Mouse (Mus musculus) erythroid progenitor cell, adult 5-6 weeks (primary cell): ENCODE data around the gene Mlxipl. TPM values are rescaled to one million over a fixed set of nuclear protein-coding genes. Genes with fewer than 3 reads are reported as not detected.
A peak's percentile ranks its signal among the peaks of the same experiment; 100 is the strongest.

ENCODE experiments used
- ATAC-seq: replicated peaks from 2 replicates; pipeline ENCODE4 v1.8.0; 2016; ENCODE audit warnings: moderate number of reproducible peaks, mild to moderate bottlenecking, moderate TSS enrichment, inconsistent platforms; ENCODE audit not compliant: poor library complexity, low FRiP score, severe bottlenecking
- total RNA-seq, 2 experiments: library from RNA; stranded (forward) in 1 of 2; stranded (reverse) in 1 of 2; fragments of 150-400 nt in 1 of 2; fragments of 186-747, 209-891 nt in 1 of 2; gene quantifications; 2 replicates each; pipeline versions ENCODE4 v1.2.3 to v1.2.4; 2015 to 2017; ENCODE audit warnings: low replicate concordance in 2 of 2

Mlxipl gene
- total RNA-seq, 2 experiments from 2014 or later: 2.1 TPM; not detected in 1

- peak; percentile 61 for ATAC-seq
Measured at GRCm38 (mm10) chr5:135133736-135134405, 44.2 kb downstream of the Mlxipl start.

- ATAC-seq: no peak
Measured at GRCm38 (mm10) chr5:135134534-135134933, 44.8 kb downstream of the Mlxipl start.

GRCm38 (mm10) chr5:135139881-135140280, 50.2 kb downstream of the Mlxipl start:
- no peak for ATAC-seq

GRCm38 (mm10) chr5:135144469-135144868, 54.8 kb downstream of the Mlxipl start:
- no peak for ATAC-seq

GRCm38 (mm10) chr5:135145532-135145931, 55.8 kb downstream of the Mlxipl start:
- ATAC-seq: no peak

- no peak for ATAC-seq
Measured at GRCm38 (mm10) chr5:135145955-135146354, 56.3 kb downstream of the Mlxipl start.

GRCm38 (mm10) chr5:135148715-135149052, 59.0 kb downstream of the Mlxipl start:
- ATAC-seq: no peak

- ATAC-seq: peak; percentile 92
Measured at GRCm38 (mm10) chr5:135149053-135149819, 59.5 kb downstream of the Mlxipl start, which contains the start of gene Tbl2. Gene Tbl2 (plus strand): TSS chr5:135149657.

- ATAC-seq: peak; percentile 2; the same call in 1 of the 2 replicates
Measured at GRCm38 (mm10) chr5:135149820-135150178, 60.1 kb downstream of the Mlxipl start.

- ATAC-seq: no peak
Measured at GRCm38 (mm10) chr5:135156496-135156895, 66.8 kb downstream of the Mlxipl start.

- no peak for ATAC-seq
Measured at GRCm38 (mm10) chr5:135161221-135161620, 71.5 kb downstream of the Mlxipl start.

GRCm38 (mm10) chr5:135161650-135162049, 72.0 kb downstream of the Mlxipl start:
- ATAC-seq: no peak

GRCm38 (mm10) chr5:135162361-135162760, 72.7 kb downstream of the Mlxipl start:
- ATAC-seq: no peak

GRCm38 (mm10) chr5:135162821-135163220, 73.1 kb downstream of the Mlxipl start:
- ATAC-seq: no peak

- no peak for ATAC-seq
Measured at GRCm38 (mm10) chr5:135166909-135167308, 77.2 kb downstream of the Mlxipl start.

- no peak for ATAC-seq
Measured at GRCm38 (mm10) chr5:135167469-135167868, 77.8 kb downstream of the Mlxipl start.

- ATAC-seq: peak; percentile 97
Measured at GRCm38 (mm10) chr5:135168063-135169062, 78.7 kb downstream of the Mlxipl start, which contains the start of gene Bcl7b. Gene Bcl7b (plus strand): TSS chr5:135168283.

GRCm38 (mm10) chr5:135169479-135169878, 79.8 kb downstream of the Mlxipl start:
- no peak for ATAC-seq

GRCm38 (mm10) chr5:135171688-135172220, 82.1 kb downstream of the Mlxipl start:
- no peak for ATAC-seq

- no peak for ATAC-seq
Measured at GRCm38 (mm10) chr5:135172986-135173385, 83.3 kb downstream of the Mlxipl start.
